Mouse (Mus musculus) T-helper 1 cell (primary cell): ENCODE results near the gene Gm4924.

Experiments
- in situ Hi-C: fragments of 300-600 bp; cut with MboI, MseI; formaldehyde crosslinking; loops from one replicate; pipeline ENCODE4 v1.15.1; 2025; ENCODE audit warnings: high pct_unique_total_duplicates

Gm4924 gene

GRCm38 (mm10) chr10:82354083-82355010 is at the start of gene Gm4924:
Gene Gm4924, plus strand, starts transcription at chr10:82354255.
- in situ Hi-C loops, result loop anchor here (5.0 kb wide), 1 partner anchor 258 kb away; no protein-coding TSS in a partner anchor

- in situ Hi-C loops, result no loop called here
Measured at GRCm38 (mm10) chr10:82316482-82316881, 37.6 kb upstream of the Gm4924 start, which contains the start of gene 4932415D10Rik. Gene 4932415D10Rik, minus strand, starts transcription at chr10:82316582.

GRCm38 (mm10) chr10:82320134-82320533 is 33.9 kb upstream of the Gm4924 start:
- in situ Hi-C loops, result no loop called here

GRCm38 (mm10) chr10:82329826-82330225 is 24.2 kb upstream of the Gm4924 start:
- in situ Hi-C loops, result no loop called here

- in situ Hi-C loops, result loop anchor here (5.0 kb wide), 1 partner anchor 257 kb away; no protein-coding TSS in a partner anchor
Measured at GRCm38 (mm10) chr10:82355401-82355800, 1.3 kb downstream of the Gm4924 start.

GRCm38 (mm10) chr10:82361911-82362310 is 7.9 kb downstream of the Gm4924 start:
- in situ Hi-C loops, result no loop called here

GRCm38 (mm10) chr10:82382992-82383391 is 28.9 kb downstream of the Gm4924 start:
- in situ Hi-C loops, result no loop called here

- in situ Hi-C loops, result no loop called here
Measured at GRCm38 (mm10) chr10:82409511-82409910, 55.5 kb downstream of the Gm4924 start.

GRCm38 (mm10) chr10:82423631-82424030 is 69.6 kb downstream of the Gm4924 start:
- in situ Hi-C loops, result no loop called here
